Mouse (Mus musculus): ENCODE results near the gene Mcemp1. TPM values are rescaled to one million over a fixed set of nuclear protein-coding genes. Genes with fewer than 3 reads are reported as not detected.

The Mcemp1 gene
- total RNA-seq, 1 experiment from 2014 or later = 229 TPM

- ATAC-seq (ENCODE audit: extremely low read depth, insufficient number of reproducible peaks, low FRiP score, poor library complexity, severe bottlenecking) = peak; percentile 88
Observed at GRCm38 (mm10) chr8:3664405-3664804, 1.1 kb upstream of the Mcemp1 start.

- peak; percentile 69 for ATAC-seq (ENCODE audit: extremely low read depth, insufficient number of reproducible peaks, low FRiP score, poor library complexity, severe bottlenecking)
Observed at GRCm38 (mm10) chr8:3670388-3670787, 4.8 kb downstream of the Mcemp1 start.

- peak; percentile 72 for ATAC-seq (ENCODE audit: extremely low read depth, insufficient number of reproducible peaks, low FRiP score, poor library complexity, severe bottlenecking)
Observed at GRCm38 (mm10) chr8:3671980-3672491, 6.5 kb downstream of the Mcemp1 start, which contains the start of gene Fcor. Gene Fcor, minus strand, starts transcription at chr8:3672362.

GRCm38 (mm10) chr8:3674671-3675070, 9.1 kb downstream of the Mcemp1 start:
- no peak for ATAC-seq (ENCODE audit: extremely low read depth, insufficient number of reproducible peaks, low FRiP score, poor library complexity, severe bottlenecking)

GRCm38 (mm10) chr8:3676131-3676992, 10.8 kb downstream of the Mcemp1 start, which contains the start of gene Trappc5:
Gene Trappc5, plus strand, starts transcription at chr8:3676299.
- peak; percentile 74 for ATAC-seq (ENCODE audit: extremely low read depth, insufficient number of reproducible peaks, low FRiP score, poor library complexity, severe bottlenecking)

- no peak for ATAC-seq (ENCODE audit: extremely low read depth, insufficient number of reproducible peaks, low FRiP score, poor library complexity, severe bottlenecking)
Observed at GRCm38 (mm10) chr8:3676993-3677579, 11.5 kb downstream of the Mcemp1 start.

GRCm38 (mm10) chr8:3678831-3679230, 13.3 kb downstream of the Mcemp1 start:
- no peak for ATAC-seq (ENCODE audit: extremely low read depth, insufficient number of reproducible peaks, low FRiP score, poor library complexity, severe bottlenecking)

GRCm38 (mm10) chr8:3679236-3679635, 13.7 kb downstream of the Mcemp1 start:
- no peak for ATAC-seq (ENCODE audit: extremely low read depth, insufficient number of reproducible peaks, low FRiP score, poor library complexity, severe bottlenecking)

- no peak for ATAC-seq (ENCODE audit: extremely low read depth, insufficient number of reproducible peaks, low FRiP score, poor library complexity, severe bottlenecking)
Observed at GRCm38 (mm10) chr8:3679656-3680055, 14.1 kb downstream of the Mcemp1 start.

- no peak for ATAC-seq (ENCODE audit: extremely low read depth, insufficient number of reproducible peaks, low FRiP score, poor library complexity, severe bottlenecking)
Observed at GRCm38 (mm10) chr8:3682435-3682834, 16.9 kb downstream of the Mcemp1 start.

- ATAC-seq (ENCODE audit: extremely low read depth, insufficient number of reproducible peaks, low FRiP score, poor library complexity, severe bottlenecking) = no peak
Observed at GRCm38 (mm10) chr8:3683408-3684176, 18.0 kb downstream of the Mcemp1 start.

GRCm38 (mm10) chr8:3684530-3684929, 19.0 kb downstream of the Mcemp1 start:
- ATAC-seq (ENCODE audit: extremely low read depth, insufficient number of reproducible peaks, low FRiP score, poor library complexity, severe bottlenecking) = no peak

- no peak for ATAC-seq (ENCODE audit: extremely low read depth, insufficient number of reproducible peaks, low FRiP score, poor library complexity, severe bottlenecking)
Observed at GRCm38 (mm10) chr8:3685422-3685821, 19.9 kb downstream of the Mcemp1 start.

- ATAC-seq (ENCODE audit: extremely low read depth, insufficient number of reproducible peaks, low FRiP score, poor library complexity, severe bottlenecking) = peak; percentile 34; the same call in 1 of the 2 replicates
Observed at GRCm38 (mm10) chr8:3687537-3687936, 22.0 kb downstream of the Mcemp1 start.

- no peak for ATAC-seq (ENCODE audit: extremely low read depth, insufficient number of reproducible peaks, low FRiP score, poor library complexity, severe bottlenecking)
Observed at GRCm38 (mm10) chr8:3690774-3691173, 25.2 kb downstream of the Mcemp1 start.

GRCm38 (mm10) chr8:3694121-3694520, 28.6 kb downstream of the Mcemp1 start, which contains the start of gene Fcer2a:
Gene Fcer2a, minus strand, starts transcription at chr8:3694175.
- peak; percentile 90 for ATAC-seq (ENCODE audit: extremely low read depth, insufficient number of reproducible peaks, low FRiP score, poor library complexity, severe bottlenecking)

GRCm38 (mm10) chr8:3701491-3701890, 35.9 kb downstream of the Mcemp1 start:
- ATAC-seq (ENCODE audit: extremely low read depth, insufficient number of reproducible peaks, low FRiP score, poor library complexity, severe bottlenecking) = no peak

GRCm38 (mm10) chr8:3705711-3706110, 40.2 kb downstream of the Mcemp1 start:
- ATAC-seq (ENCODE audit: extremely low read depth, insufficient number of reproducible peaks, low FRiP score, poor library complexity, severe bottlenecking) = 0 out of 2 replicates have a peak, but pooled peaks have one; percentile 5

- no peak for ATAC-seq (ENCODE audit: extremely low read depth, insufficient number of reproducible peaks, low FRiP score, poor library complexity, severe bottlenecking)
Observed at GRCm38 (mm10) chr8:3707611-3708010, 42.1 kb downstream of the Mcemp1 start.
